Mouse (Mus musculus) splenic B cell, adult 2 months (primary cell): ENCODE results near the gene Yod1.
A peak's percentile ranks its signal among the peaks of the same experiment; 100 is the strongest.

Experiments used
- DNase-seq: peaks from one replicate; pipeline ENCODE4 v3.0.0-alpha.2; 2011; ENCODE audit warnings: low read depth, low spot score
- H3K27me3 ChIP-seq: 2 replicates; pipeline ENCODE4 v1.6.1; 2012; ENCODE audit warnings: mild to moderate bottlenecking, low read length, moderate library complexity, mixed read lengths; ENCODE audit not compliant: control insufficient read depth, poor library complexity, insufficient read depth, severe bottlenecking
- H3K36me3 ChIP-seq: 2 replicates; pipeline ENCODE4 v1.6.1; 2012; ENCODE audit warnings: mild to moderate bottlenecking, low read length, moderate library complexity, mixed read lengths; ENCODE audit not compliant: control insufficient read depth, poor library complexity, insufficient read depth, severe bottlenecking

Yod1 gene

GRCm38 (mm10) chr1:130716513-130717290, 425 bp upstream of the Yod1 start:
- peak; percentile 39 for DNase-seq
- Histone ChIP-seq H3K36me3 (no peaks in the 10 kb centered on the region), H3K27me3 (no peaks in the 10 kb centered on the region; the same call in 1 of the 2 replicates)

- DNase-seq: no peak
- Histone ChIP-seq H3K36me3 (no peaks in the 10 kb centered on the region), H3K27me3 (no peaks in the 10 kb centered on the region)
Observed at GRCm38 (mm10) chr1:130724206-130724605, 7.1 kb downstream of the Yod1 start.

DNA sequence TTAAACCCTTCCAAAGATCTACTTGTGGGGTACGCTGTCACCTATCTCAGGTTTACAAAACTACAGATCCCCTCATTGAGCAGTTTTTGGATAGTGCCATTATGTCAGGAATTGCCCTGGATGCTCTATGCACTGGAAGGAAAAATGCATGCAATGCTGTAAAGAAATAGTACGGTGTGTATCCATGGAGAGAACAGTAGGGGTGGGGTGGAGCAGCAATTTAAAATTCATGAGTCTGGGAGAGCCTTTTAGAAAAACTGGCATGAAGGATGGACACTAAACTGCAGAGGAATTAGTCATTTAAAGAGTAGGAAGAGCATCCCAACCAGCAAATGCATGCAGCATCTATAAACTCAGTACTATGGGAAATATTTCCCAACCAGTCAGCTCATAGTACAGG, 9.3 kb downstream of the Yod1 start:
- no peak for DNase-seq
- Histone ChIP-seq H3K27me3 (no peaks in the 10 kb centered on the region), H3K36me3 (no peaks in the 10 kb centered on the region)

DNA sequence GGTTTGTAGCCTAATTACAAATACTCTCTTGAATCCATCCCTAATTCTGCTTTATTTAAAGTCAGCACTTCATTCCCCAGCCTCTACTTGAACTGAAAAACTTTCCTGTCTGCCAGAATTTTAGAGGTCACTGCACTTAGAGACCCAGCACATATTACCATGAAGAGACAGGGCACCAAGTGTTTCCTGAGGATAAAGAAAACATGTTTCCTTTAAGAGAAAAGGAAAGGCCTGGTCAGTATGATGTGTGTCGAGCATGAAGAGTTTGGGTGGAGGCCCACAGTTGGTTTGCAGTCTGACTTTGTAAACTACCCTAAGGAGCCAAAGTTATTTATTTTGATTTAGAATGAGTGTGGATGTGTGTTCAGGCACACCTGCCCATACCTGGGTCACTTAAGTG, 10.9 kb downstream of the Yod1 start:
- no peak for DNase-seq

GRCm38 (mm10) chr1:130728708-130729107, 11.6 kb downstream of the Yod1 start:
- DNase-seq: no peak
- no peaks in the 10 kb centered on the region for H3K36me3 ChIP-seq
- no peaks in the 10 kb centered on the region for H3K27me3 ChIP-seq

More for the DNA sequence above, 10.9 kb downstream of the Yod1 start:
- Histone ChIP-seq H3K36me3 (no peaks in the 10 kb centered on the region), H3K27me3 (no peaks in the 10 kb centered on the region)

- Histone ChIP-seq H3K27me3 (no peaks in the 10 kb centered on the region), H3K36me3 (no peaks in the 10 kb centered on the region)
- no peak for DNase-seq
Observed at GRCm38 (mm10) chr1:130729153-130729552, 12.0 kb downstream of the Yod1 start, which contains the start of gene Pfkfb2. Gene Pfkfb2 (minus strand): TSS chr1:130729253.

DNA sequence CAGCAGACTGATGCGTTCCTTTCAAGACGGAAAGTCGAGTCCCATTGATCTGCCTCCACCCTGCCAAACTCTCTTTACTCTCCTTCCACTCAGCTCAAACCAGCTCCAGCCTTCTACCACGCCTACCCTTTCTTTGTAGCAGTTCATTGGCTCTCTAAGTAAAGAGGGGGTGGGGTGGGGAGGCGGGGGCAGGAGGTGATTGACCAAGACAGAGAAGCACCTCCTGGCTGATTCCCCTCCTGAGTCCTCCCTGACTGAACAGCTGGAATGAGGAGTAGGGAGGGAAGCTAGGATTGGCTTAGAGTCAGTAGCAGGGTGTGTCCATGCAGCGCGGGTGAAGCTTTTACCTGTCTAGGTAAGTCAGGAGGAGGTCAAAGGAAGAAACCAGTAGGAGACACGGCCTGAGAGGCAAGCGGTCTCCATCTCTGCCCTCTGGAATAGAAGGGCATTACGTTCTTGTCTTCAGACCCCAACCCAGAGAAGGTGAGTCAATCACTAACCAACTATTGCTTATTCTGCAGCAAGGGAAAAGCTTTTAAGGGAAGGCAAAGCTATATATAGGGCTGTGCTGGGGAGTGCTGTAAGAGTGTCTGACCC, 14.7 kb downstream of the Yod1 start, which contains the start of gene AA986860:
AA986860 (plus strand) TSS at position 236 of the 597 bp plus-strand sequence.
- Histone ChIP-seq H3K27me3 (no peaks in the 10 kb centered on the region), H3K36me3 (no peaks in the 10 kb centered on the region)
- DNase-seq: no peak

GRCm38 (mm10) chr1:130732706-130733658, 15.9 kb downstream of the Yod1 start:
- no peaks in the 10 kb centered on the region for H3K36me3 ChIP-seq
- no peak for DNase-seq
- no peaks in the 10 kb centered on the region for H3K27me3 ChIP-seq

GRCm38 (mm10) chr1:130733671-130734070, 16.5 kb downstream of the Yod1 start:
- H3K27me3 ChIP-seq: no peaks in the 10 kb centered on the region
- DNase-seq: no peak
- H3K36me3 ChIP-seq: no peaks in the 10 kb centered on the region

DNA sequence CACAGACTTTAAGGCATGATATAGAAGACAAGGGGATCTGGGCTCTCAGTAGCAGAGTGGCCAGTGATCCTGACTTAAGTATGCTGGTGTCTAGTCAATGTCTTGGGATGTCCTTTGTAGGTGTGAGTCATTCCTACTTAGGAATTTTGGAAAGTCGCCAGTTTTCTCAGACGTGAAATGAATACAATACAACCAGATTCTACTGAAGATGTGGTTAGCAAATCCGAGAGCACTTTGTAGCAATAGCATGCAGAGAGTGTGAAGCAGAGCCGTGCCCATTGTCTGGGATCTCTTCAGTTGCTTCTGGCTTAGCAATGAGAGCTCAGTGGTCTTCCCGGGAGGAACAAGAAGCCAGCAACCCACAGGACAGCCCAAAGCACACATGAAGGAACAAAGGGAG, 17.3 kb downstream of the Yod1 start:
- DNase-seq: no peak
- Histone ChIP-seq H3K36me3 (no peaks in the 10 kb centered on the region), H3K27me3 (no peaks in the 10 kb centered on the region)

- no peaks in the 10 kb centered on the region for H3K27me3 ChIP-seq
- no peaks in the 10 kb centered on the region for H3K36me3 ChIP-seq
- no peak for DNase-seq
Observed at GRCm38 (mm10) chr1:130734852-130735251, 17.7 kb downstream of the Yod1 start.

- no peaks in the 10 kb centered on the region for H3K27me3 ChIP-seq
- DNase-seq: no peak
- no peaks in the 10 kb centered on the region for H3K36me3 ChIP-seq
Observed at GRCm38 (mm10) chr1:130737411-130737881, 20.3 kb downstream of the Yod1 start.

DNA sequence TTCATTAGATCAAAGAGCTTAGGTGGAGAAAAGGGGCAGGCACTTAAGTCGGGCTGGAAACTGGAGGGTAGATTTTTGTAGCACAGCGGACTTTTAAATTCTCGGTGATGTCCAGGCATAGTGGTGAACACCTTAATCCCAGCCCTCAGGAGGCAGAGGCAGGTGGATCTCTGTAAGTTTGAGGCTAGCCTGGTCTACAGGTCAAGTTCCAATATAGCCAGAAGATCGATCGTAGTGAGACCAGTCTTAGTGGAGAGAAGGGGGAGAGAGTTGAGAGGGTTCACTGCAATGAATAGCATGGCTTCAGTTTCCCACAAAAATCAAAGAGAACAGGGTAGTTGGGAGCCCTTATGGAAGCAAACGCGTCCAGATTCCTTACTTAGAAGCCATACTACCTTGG, 20.8 kb downstream of the Yod1 start:
- DNase-seq: no peak
- H3K36me3 ChIP-seq: no peaks in the 10 kb centered on the region
- no peaks in the 10 kb centered on the region for H3K27me3 ChIP-seq

DNA sequence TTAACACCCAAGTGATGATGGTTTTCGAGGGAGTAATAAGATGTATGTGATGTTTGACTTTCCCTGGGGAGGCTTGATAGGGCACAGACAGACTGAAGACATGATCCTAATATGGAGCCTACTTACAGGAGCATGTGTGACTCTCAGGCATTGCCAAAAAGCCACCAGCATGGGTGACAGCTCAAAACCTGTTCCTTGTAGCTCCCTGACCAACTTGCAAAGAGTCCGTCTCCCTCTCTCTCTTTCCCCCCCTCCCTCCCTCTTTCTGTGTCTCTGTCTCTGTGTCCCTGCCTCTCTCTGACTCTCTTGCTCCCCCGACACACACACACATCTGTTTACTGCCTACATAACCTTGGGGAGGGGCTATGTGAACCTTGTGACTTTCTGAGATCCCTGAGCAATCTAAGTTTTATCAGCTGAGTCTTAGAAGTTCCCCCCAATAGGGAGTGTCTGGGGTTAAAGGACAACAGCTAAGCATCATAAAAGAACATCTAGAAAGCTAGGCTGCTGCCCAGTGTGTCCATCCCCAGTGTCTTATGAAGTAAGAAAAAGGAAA, 21.5 kb downstream of the Yod1 start:
- Histone ChIP-seq H3K36me3 (no peaks in the 10 kb centered on the region), H3K27me3 (no peaks in the 10 kb centered on the region)
- DNase-seq: no peak
